Mouse (Mus musculus): Measurements from ENCODE around the gene Treh. TPM values are rescaled to one million over a fixed set of nuclear protein-coding genes. Genes with fewer than 3 reads are reported as not detected.
A peak's percentile ranks its signal among the peaks of the same experiment; 100 is the strongest.

Gene Treh
- polyA plus RNA-seq, 1 experiment from 2014 or later, result not detected

- WGBS, result 69% methylated on average over 5 of the region's 5 CpGs
- Histone ChIP-seq H3K4me2 (no peak overlapping the region), H3K27me3 (no peaks in the 10 kb centered on the region), H3K4me1 (no peaks in the 10 kb centered on the region), H3K36me3 (no peaks in the 10 kb centered on the region), H3K9ac (no peak overlapping the region), H3K4me3 (no peak overlapping the region), H3K9me3 (peaks cover 4% of the 10 kb centered on the region; the same call in 1 of the 2 replicates), H3K27ac (no peak overlapping the region)
- no peak for ATAC-seq (ENCODE audit: insufficient number of reproducible peaks, insufficient read depth, low FRiP score, low TSS enrichment, low read depth)
Measured at GRCm38 (mm10) chr9:44679565-44679964, 6.5 kb downstream of the Treh start.

GRCm38 (mm10) chr9:44683046-44683445 is 10.0 kb downstream of the Treh start:
- Histone ChIP-seq H3K9me3 (peaks cover 4% of the 10 kb centered on the region; the same call in 1 of the 2 replicates), H3K27ac (no peak overlapping the region), H3K4me3 (no peak overlapping the region), H3K27me3 (no peaks in the 10 kb centered on the region), H3K4me1 (0 out of 2 replicates have a peak, but pooled peaks cover 3% of the 10 kb centered on the region), H3K9ac (no peak overlapping the region), H3K4me2 (no peak overlapping the region), H3K36me3 (peaks cover 19% of the 10 kb centered on the region)
- WGBS, result 86% methylated on average over 8 of the region's 8 CpGs
- ATAC-seq (ENCODE audit: insufficient number of reproducible peaks, insufficient read depth, low FRiP score, low TSS enrichment, low read depth), result no peak

DNA sequence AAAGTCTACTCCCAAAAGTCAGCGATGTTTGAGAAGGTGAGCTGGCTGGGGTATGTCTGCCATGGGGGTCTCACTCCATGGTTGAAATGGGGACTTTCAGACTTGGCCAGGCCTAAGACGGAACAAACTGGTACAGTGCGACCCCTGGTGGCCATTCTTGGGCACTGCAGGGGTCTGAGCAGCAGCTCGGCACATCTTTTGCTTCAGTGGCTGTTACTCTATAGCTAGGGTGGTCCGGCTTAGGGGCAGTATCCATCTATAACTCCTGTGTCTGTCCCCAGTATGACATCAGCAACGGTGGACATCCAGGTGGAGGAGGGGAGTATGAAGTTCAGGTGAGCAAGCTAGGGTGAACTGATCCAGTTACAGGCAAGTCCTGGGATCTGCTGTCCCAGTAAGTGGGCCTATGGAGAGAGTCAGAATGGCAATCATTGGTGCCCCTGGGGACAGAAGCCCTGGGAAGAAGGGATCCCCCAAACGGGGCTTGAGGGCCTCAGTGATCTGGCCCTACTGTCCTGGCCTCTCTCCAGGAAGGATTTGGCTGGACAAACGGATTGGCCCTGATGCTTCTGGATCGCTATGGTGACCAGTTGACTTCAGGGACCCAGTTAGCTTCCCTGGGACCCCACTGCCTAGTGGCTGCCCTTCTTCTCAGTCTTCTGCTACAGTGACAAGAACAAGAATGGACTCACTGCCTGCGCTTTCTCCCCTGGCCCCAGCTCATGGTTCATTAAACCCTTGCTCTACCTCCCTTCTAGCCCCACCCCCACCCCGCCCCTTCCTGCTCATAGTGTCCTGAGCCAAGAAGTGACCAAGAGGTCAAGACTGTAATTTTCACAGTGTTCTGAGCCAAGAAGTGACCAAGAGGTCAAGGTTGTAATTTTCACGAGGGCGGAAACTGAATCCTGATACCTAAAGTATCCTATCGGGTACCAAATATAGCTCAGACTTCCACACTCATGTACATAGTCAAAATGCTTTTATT is 12.6 kb downstream of the Treh start:
- Histone ChIP-seq H3K4me1 (0 out of 2 replicates have a peak, but pooled peaks cover 3% of the 10 kb centered on the region), H3K4me3 (no peak overlapping the region), H3K36me3 (peaks cover 40% of the 10 kb centered on the region), H3K27ac (no peak overlapping the region), H3K9ac (no peak overlapping the region), H3K9me3 (no peaks in the 10 kb centered on the region), H3K27me3 (no peaks in the 10 kb centered on the region), H3K4me2 (no peak overlapping the region)
- ATAC-seq (ENCODE audit: insufficient number of reproducible peaks, insufficient read depth, low FRiP score, low TSS enrichment, low read depth), result no peak
- 35% methylated on average over 14 of the region's 14 CpGs for WGBS

DNA sequence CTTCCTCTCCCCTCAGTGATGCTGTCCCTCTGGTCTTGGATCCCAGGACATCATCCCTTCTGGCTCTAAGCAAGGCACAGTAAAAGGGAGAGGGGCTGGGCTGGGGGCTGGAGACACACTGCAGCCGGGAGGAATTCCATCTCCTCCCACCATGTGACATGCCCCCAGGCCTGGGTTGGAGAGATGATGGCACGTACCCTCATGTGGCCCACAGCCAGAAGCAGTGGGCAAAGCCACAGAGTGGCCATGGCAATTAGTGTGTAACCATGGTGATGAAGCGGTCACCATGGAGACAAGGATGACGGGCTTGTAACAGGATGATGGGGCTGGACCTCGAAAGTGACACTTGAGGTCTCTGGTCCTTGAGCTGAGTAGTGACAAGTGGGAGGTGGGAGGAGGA is 13.6 kb downstream of the Treh start:
- Histone ChIP-seq H3K4me3 (no peak overlapping the region), H3K9me3 (no peaks in the 10 kb centered on the region), H3K4me1 (peaks cover 3% of the 10 kb centered on the region; the same call in 1 of the 2 replicates), H3K27me3 (no peaks in the 10 kb centered on the region), H3K9ac (no peak overlapping the region), H3K36me3 (peaks cover 50% of the 10 kb centered on the region), H3K4me2 (no peak overlapping the region), H3K27ac (0 out of 2 replicates have a peak overlapping the region, but pooled peaks have one; percentile 13)
- ATAC-seq (ENCODE audit: insufficient number of reproducible peaks, insufficient read depth, low FRiP score, low TSS enrichment, low read depth), result no peak
- 51% methylated on average over 5 of the region's 5 CpGs for WGBS

- no peak for ATAC-seq (ENCODE audit: insufficient number of reproducible peaks, insufficient read depth, low FRiP score, low TSS enrichment, low read depth)
- H3K9ac ChIP-seq, result no peak overlapping the region
- no peaks in the 10 kb centered on the region for H3K9me3 ChIP-seq
- no peak overlapping the region for H3K27ac ChIP-seq
- H3K4me2 ChIP-seq, result no peak overlapping the region
- 51% methylated on average over 9 of the region's 9 CpGs for WGBS
- H3K27me3 ChIP-seq, result no peaks in the 10 kb centered on the region
- peaks cover 7% of the 10 kb centered on the region; the same call in 1 of the 2 replicates for H3K4me1 ChIP-seq
- peaks cover 64% of the 10 kb centered on the region for H3K36me3 ChIP-seq
- no peak overlapping the region for H3K4me3 ChIP-seq
Measured at GRCm38 (mm10) chr9:44688013-44688412, 15.0 kb downstream of the Treh start.

DNA sequence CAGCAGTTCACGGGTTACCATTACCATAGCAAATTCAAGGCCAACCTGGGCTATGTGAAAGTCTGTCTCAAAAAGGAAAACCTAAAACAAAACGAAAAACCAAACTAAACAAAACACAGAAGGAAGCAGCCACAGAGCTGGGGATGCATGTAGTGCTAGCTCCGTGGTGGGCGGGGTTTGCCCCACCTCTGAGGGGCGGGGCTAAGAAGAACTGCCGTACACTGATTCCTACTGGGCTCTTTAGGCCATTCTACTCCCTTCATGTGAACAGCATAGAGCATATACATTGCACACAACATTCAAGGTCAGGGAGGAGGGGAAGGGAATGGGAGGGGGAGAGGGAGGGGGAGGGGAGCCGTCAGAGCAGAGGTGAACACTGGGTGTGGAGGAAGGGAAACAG is 17.6 kb downstream of the Treh start:
- Histone ChIP-seq H3K27ac (0 out of 2 replicates have a peak overlapping the region, but pooled peaks have one; percentile 2), H3K9ac (no peak overlapping the region), H3K36me3 (peaks cover 90% of the 10 kb centered on the region), H3K27me3 (no peaks in the 10 kb centered on the region), H3K4me2 (no peak overlapping the region), H3K9me3 (no peaks in the 10 kb centered on the region), H3K4me1 (peaks cover 5% of the 10 kb centered on the region; the same call in 1 of the 2 replicates), H3K4me3 (no peak overlapping the region)
- no peak for ATAC-seq (ENCODE audit: insufficient number of reproducible peaks, insufficient read depth, low FRiP score, low TSS enrichment, low read depth)
- 57% methylated on average over 7 of the region's 7 CpGs for WGBS

DNA sequence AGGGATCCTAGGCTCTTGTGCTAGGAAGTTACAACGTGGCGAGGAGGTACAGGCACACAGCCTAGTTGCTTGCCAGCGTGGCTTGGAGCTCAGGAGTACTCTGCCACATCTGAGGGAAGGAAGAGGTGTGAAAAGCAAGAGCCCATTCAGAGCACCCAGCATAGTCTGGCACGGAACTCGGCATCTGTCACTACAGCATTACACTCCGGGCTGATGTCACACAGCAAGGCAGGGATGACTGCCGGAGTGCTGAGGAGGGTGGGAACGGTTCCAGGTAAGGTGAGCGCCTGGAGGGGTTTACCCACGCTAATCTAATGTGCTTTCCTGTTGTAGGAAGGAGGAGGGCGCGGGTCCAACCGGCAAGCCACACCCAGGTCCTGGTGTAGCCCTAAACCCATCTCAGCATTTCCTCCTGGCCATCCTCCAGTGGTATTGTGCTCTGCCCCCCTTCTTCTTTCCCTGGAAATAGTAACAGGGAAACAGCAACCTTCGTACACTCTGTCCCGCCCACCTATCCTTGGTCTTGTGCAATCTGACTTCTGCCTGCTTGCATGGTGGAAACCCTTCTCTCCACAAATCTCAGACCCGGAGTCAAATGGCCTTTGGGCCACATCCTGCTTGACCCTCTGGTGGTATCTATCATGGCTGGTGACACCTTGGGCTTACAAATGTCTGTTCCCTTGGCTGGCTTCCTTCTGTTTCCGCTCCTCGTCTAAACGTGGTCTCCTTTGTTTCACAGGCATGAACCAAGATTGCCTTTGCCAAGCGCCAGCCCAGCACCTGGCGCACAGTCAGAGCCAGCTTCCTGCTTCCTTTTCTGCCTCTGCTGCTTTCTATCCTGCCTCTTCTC is 18.9 kb downstream of the Treh start:
- peaks cover 95% of the 10 kb centered on the region for H3K36me3 ChIP-seq
- H3K27me3 ChIP-seq, result no peaks in the 10 kb centered on the region
- H3K9ac ChIP-seq, result no peak overlapping the region
- H3K4me3 ChIP-seq, result no peak overlapping the region
- peaks cover 4% of the 10 kb centered on the region; the same call in 1 of the 2 replicates for H3K4me1 ChIP-seq
- 78% methylated on average over 21 of the region's 21 CpGs for WGBS
- no peak for ATAC-seq (ENCODE audit: insufficient number of reproducible peaks, insufficient read depth, low FRiP score, low TSS enrichment, low read depth)
- H3K9me3 ChIP-seq, result no peaks in the 10 kb centered on the region
- no peak overlapping the region for H3K4me2 ChIP-seq
- H3K27ac ChIP-seq, result peak overlapping the region; percentile 28; the same call in 1 of the 2 replicates

- Histone ChIP-seq H3K4me3 (no peak overlapping the region), H3K4me1 (peaks cover 4% of the 10 kb centered on the region; the same call in 1 of the 2 replicates), H3K9ac (no peak overlapping the region), H3K36me3 (peaks cover 95% of the 10 kb centered on the region), H3K9me3 (no peaks in the 10 kb centered on the region), H3K27ac (no peak overlapping the region), H3K4me2 (no peak overlapping the region), H3K27me3 (no peaks in the 10 kb centered on the region)
- no peak for ATAC-seq (ENCODE audit: insufficient number of reproducible peaks, insufficient read depth, low FRiP score, low TSS enrichment, low read depth)
- WGBS, result 88% methylated on average over 11 of the region's 11 CpGs
Measured at GRCm38 (mm10) chr9:44693071-44693470, 20.0 kb downstream of the Treh start.

DNA sequence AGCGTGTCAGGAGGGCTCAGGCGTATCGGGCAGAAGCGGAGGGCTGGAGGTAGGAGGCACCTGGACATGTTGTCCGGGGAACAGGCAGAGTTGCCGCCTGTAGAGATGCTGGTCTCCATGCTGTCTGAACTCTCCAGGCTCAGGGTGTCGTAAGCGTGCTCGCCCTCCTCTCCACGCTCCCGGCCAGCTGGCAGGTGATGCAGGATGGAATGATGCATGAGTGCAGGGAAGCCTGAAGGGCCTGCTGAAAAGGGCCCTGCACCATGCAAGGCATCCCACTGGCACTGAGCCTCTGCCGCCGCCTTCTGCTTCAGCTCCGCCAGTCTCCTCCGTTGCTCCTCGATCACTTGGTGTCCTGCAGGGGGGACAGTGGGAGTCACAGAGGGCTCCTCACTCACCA is 24.8 kb downstream of the Treh start:
- Histone ChIP-seq H3K27me3 (no peaks in the 10 kb centered on the region), H3K9ac (no peak overlapping the region), H3K9me3 (no peaks in the 10 kb centered on the region), H3K4me2 (no peak overlapping the region), H3K36me3 (peaks cover 100% of the 10 kb centered on the region), H3K27ac (no peak overlapping the region), H3K4me3 (no peak overlapping the region), H3K4me1 (no peaks in the 10 kb centered on the region)
- no peak for ATAC-seq (ENCODE audit: insufficient number of reproducible peaks, insufficient read depth, low FRiP score, low TSS enrichment, low read depth)
- 94% methylated on average over 16 of the region's 16 CpGs for WGBS

DNA sequence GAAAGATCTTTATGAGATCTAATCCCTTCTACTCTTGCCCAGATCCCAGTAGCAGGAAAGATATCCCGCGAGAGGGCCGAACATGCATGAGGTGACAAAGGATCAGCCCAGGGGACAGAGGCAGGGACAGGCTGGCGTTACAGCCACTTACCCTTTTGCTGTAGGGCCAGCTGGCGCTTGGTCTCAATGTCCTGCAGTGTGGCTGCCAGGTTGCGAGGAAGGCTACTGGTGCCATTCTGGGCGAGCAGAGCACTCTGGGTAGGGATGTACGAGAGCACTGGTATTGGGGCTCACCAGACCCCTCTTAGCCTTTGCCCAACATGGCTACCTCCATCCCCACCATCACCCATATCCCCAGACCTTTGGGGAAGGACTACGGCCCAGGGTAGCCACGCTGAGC is 26.2 kb downstream of the Treh start:
- Histone ChIP-seq H3K9ac (no peak overlapping the region), H3K9me3 (no peaks in the 10 kb centered on the region), H3K4me2 (no peak overlapping the region), H3K4me3 (no peak overlapping the region), H3K36me3 (peaks cover 100% of the 10 kb centered on the region), H3K27me3 (no peaks in the 10 kb centered on the region), H3K27ac (no peak overlapping the region), H3K4me1 (no peaks in the 10 kb centered on the region)
- WGBS, result 92% methylated on average over 10 of the region's 10 CpGs
- 0 out of 2 replicates have a peak, but pooled peaks have one; percentile 38 for ATAC-seq (ENCODE audit: insufficient number of reproducible peaks, insufficient read depth, low FRiP score, low TSS enrichment, low read depth)

DNA sequence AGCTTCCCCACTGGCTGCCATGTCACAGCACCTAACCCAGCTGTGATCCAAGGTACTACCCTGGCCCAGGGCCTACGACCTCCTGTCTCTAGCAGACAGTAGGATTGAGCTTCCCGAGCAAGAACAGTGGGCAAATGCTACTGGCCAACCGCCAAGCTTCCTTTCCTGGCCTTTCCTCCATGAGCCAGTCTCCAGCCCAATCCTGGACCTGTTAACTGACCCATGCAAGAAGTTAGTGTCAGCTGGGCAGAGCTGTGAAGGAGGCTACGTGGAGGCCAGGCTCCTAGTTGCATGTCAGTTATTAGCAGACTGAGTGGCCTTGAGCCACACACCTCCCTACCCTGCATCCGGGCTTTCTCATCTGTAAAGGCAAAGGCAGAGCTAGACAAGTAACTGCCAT is 26.7 kb downstream of the Treh start:
- peak; percentile 15; the same call in 1 of the 2 replicates for ATAC-seq (ENCODE audit: insufficient number of reproducible peaks, insufficient read depth, low FRiP score, low TSS enrichment, low read depth)
- WGBS, result 80% methylated on average over 5 of the region's 5 CpGs
- H3K4me2 ChIP-seq, result no peak overlapping the region

More for the DNA sequence above, 26.7 kb downstream of the Treh start:
- H3K27me3 ChIP-seq, result no peaks in the 10 kb centered on the region
- no peak overlapping the region for H3K4me3 ChIP-seq
- peaks cover 99% of the 10 kb centered on the region for H3K36me3 ChIP-seq
- H3K27ac ChIP-seq, result no peak overlapping the region
- no peaks in the 10 kb centered on the region for H3K9me3 ChIP-seq
- H3K4me1 ChIP-seq, result no peaks in the 10 kb centered on the region
- H3K9ac ChIP-seq, result no peak overlapping the region
